Mouse (Mus musculus): Measurements from ENCODE around the gene AI467606. TPM values are rescaled to one million over a fixed set of nuclear protein-coding genes. Genes with fewer than 3 reads are reported as not detected.

The AI467606 gene
- total and polyA plus RNA-seq, 2 experiments from 2014 or later: 0.68 to 1.0 TPM

- no peaks in the 10 kb centered on the region for H3K9me3 ChIP-seq (ENCODE audit: low read length)
- H3K36me3 ChIP-seq (ENCODE audit: insufficient read depth, low read length): no peaks in the 10 kb centered on the region
- peak overlapping the region; percentile 57; the same call in 1 of the 2 replicates for H3K27ac ChIP-seq
- no peak for ATAC-seq
- DNase-seq (ENCODE audit: low spot score): no peak
- 0 out of 2 replicates have a peak, but pooled peaks cover 3% of the 10 kb centered on the region for H3K4me1 ChIP-seq (ENCODE audit: insufficient read depth, low read length)
- TF ChIP-seq CTCF (IDR thresholded peaks at IDR 0.05; ENCODE audit: low read depth): peak; percentile 23; the same call in 1 of the 2 replicates
- no peak overlapping the region for H3K9ac ChIP-seq (replicated peaks; ENCODE audit: low read length)
- no peaks in the 10 kb centered on the region for H3K27me3 ChIP-seq (ENCODE audit: insufficient read depth, low read length)
- no peak overlapping the region for H3K4me2 ChIP-seq (ENCODE audit: low read depth, low read length)
- 67% methylated on average over 6 of the region's 6 CpGs for WGBS
- no peak overlapping the region for H3K4me3 ChIP-seq (ENCODE audit: low read length)
Measured at GRCm38 (mm10) chr7:127103960-127104359, 12.8 kb downstream of the AI467606 start.

DNA sequence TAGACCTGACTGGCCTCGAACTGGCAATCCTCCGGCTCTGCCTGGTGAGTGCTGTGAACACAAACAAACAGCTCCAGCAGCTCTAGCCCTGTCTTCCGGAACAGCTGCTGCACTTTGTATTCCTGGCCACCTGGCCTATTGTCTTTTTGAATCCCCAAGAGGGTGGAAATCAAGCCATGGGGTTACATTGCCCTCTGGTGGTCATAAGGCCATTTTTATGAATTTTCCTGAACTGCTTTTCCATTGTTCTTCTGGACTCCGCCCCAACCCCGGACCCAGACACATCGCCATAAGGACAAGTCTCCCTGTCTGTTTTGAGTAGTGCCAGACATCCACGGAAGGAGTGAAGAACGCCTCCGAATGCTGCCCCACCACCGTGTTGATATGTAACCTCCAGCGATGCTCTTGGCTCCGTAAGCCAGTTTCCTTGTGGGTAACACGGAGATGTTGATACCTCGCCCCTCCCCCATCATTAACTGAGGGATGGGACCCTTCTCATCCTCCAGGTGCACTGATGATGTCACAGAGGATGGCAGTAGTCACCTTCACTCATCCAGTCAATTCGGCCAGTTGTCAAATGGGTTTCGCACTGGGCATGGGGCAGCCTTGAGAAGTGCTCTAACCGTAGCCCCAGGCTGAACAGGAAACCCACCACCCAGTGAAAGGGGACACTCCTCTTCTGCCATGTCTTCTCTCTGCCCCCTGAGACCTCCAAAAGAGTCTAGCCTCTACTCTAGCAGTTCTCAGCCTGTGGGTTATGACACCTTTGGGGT is 13.6 kb downstream of the AI467606 start:
- DNase-seq (ENCODE audit: low spot score): peak; percentile 92
- Histone ChIP-seq H3K36me3 (ENCODE audit: insufficient read depth, low read length) (no peaks in the 10 kb centered on the region), H3K4me1 (ENCODE audit: insufficient read depth, low read length) (0 out of 2 replicates have a peak, but pooled peaks cover 3% of the 10 kb centered on the region), H3K9me3 (ENCODE audit: low read length) (no peaks in the 10 kb centered on the region), H3K27ac (peak overlapping the region; percentile 57), H3K4me2 (ENCODE audit: low read depth, low read length) (peak overlapping the region; percentile 46), H3K9ac (replicated peaks; ENCODE audit: low read length) (no peak overlapping the region), H3K27me3 (ENCODE audit: insufficient read depth, low read length) (no peaks in the 10 kb centered on the region), H3K4me3 (ENCODE audit: low read length) (no peak overlapping the region)
- peak; percentile 85 for ATAC-seq
- TF ChIP-seq CTCF (IDR thresholded peaks at IDR 0.05; ENCODE audit: low read depth): peak; percentile 91
- WGBS: 14% methylated on average over 17 of the region's 17 CpGs

- no peak for TF ChIP-seq CTCF (IDR thresholded peaks at IDR 0.05; ENCODE audit: low read depth)
- 63% methylated on average over 7 of the region's 7 CpGs for WGBS
- Histone ChIP-seq H3K9me3 (ENCODE audit: low read length) (no peaks in the 10 kb centered on the region), H3K9ac (replicated peaks; ENCODE audit: low read length) (no peak overlapping the region), H3K4me2 (ENCODE audit: low read depth, low read length) (no peak overlapping the region), H3K4me1 (ENCODE audit: insufficient read depth, low read length) (0 out of 2 replicates have a peak, but pooled peaks cover 3% of the 10 kb centered on the region), H3K36me3 (ENCODE audit: insufficient read depth, low read length) (no peaks in the 10 kb centered on the region), H3K4me3 (ENCODE audit: low read length) (no peak overlapping the region), H3K27me3 (ENCODE audit: insufficient read depth, low read length) (no peaks in the 10 kb centered on the region), H3K27ac (peak overlapping the region; percentile 22; the same call in 1 of the 2 replicates)
- DNase-seq (ENCODE audit: low spot score): no peak
- ATAC-seq: no peak
Measured at GRCm38 (mm10) chr7:127105551-127105950, 14.4 kb downstream of the AI467606 start.

- TF ChIP-seq CTCF (IDR thresholded peaks at IDR 0.05; ENCODE audit: low read depth): peak; percentile 98
- Histone ChIP-seq H3K36me3 (ENCODE audit: insufficient read depth, low read length) (no peaks in the 10 kb centered on the region), H3K9me3 (ENCODE audit: low read length) (no peaks in the 10 kb centered on the region), H3K9ac (replicated peaks; ENCODE audit: low read length) (no peak overlapping the region), H3K4me3 (ENCODE audit: low read length) (no peak overlapping the region), H3K27ac (no peak overlapping the region), H3K4me2 (ENCODE audit: low read depth, low read length) (no peak overlapping the region), H3K4me1 (ENCODE audit: insufficient read depth, low read length) (no peaks in the 10 kb centered on the region), H3K27me3 (ENCODE audit: insufficient read depth, low read length) (no peaks in the 10 kb centered on the region)
- DNase-seq (ENCODE audit: low spot score) (peak; percentile 90), ATAC-seq (peak; percentile 86)
- 39% methylated on average over 18 of the region's 18 CpGs for WGBS
Measured at GRCm38 (mm10) chr7:127110239-127111007, 19.3 kb downstream of the AI467606 start.

DNA sequence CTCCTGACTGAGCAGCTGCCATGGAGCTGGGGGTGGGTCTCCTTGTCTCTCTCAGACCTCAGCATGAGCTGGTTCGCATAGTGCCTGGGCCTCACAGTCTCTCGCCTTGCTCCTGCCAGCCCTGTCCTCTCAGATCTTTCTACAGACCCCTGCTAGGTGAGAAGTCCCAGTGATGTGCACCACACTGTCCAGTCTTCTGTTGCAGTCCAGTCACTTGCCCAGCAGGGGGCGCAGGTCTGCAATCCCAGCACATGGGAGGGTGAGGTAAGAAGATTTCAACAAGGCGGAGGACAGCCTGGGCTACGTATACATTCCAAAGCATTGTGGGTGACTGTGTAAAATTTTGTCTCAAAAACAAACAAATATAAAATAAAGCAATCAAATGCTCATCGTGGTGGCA is 20.3 kb downstream of the AI467606 start:
- no peaks in the 10 kb centered on the region for H3K4me1 ChIP-seq (ENCODE audit: insufficient read depth, low read length)
- H3K27me3 ChIP-seq (ENCODE audit: insufficient read depth, low read length): no peaks in the 10 kb centered on the region
- no peak overlapping the region for H3K27ac ChIP-seq
- no peaks in the 10 kb centered on the region for H3K36me3 ChIP-seq (ENCODE audit: insufficient read depth, low read length)
- TF ChIP-seq CTCF (IDR thresholded peaks at IDR 0.05; ENCODE audit: low read depth): peak; percentile 68
- WGBS: 51% methylated on average over 6 of the region's 6 CpGs
- peak; percentile 42 for DNase-seq (ENCODE audit: low spot score)
- no peak overlapping the region for H3K4me3 ChIP-seq (ENCODE audit: low read length)
- H3K9ac ChIP-seq (replicated peaks; ENCODE audit: low read length): no peak overlapping the region
- no peaks in the 10 kb centered on the region for H3K9me3 ChIP-seq (ENCODE audit: low read length)
- ATAC-seq: no peak
- no peak overlapping the region for H3K4me2 ChIP-seq (ENCODE audit: low read depth, low read length)

GRCm38 (mm10) chr7:127112251-127112841 is 21.2 kb downstream of the AI467606 start:
- Histone ChIP-seq H3K4me2 (ENCODE audit: low read depth, low read length) (no peak overlapping the region), H3K27ac (no peak overlapping the region), H3K4me3 (ENCODE audit: low read length) (no peak overlapping the region), H3K9me3 (ENCODE audit: low read length) (no peaks in the 10 kb centered on the region), H3K27me3 (ENCODE audit: insufficient read depth, low read length) (no peaks in the 10 kb centered on the region), H3K4me1 (ENCODE audit: insufficient read depth, low read length) (no peaks in the 10 kb centered on the region), H3K9ac (replicated peaks; ENCODE audit: low read length) (no peak overlapping the region), H3K36me3 (ENCODE audit: insufficient read depth, low read length) (no peaks in the 10 kb centered on the region)
- TF ChIP-seq CTCF (IDR thresholded peaks at IDR 0.05; ENCODE audit: low read depth): no peak
- 83% methylated on average over 12 of the region's 12 CpGs for WGBS
- DNase-seq (ENCODE audit: low spot score) (no peak), ATAC-seq (no peak)

All from hindbrain, postnatal 0 days (tissue).